Mouse (Mus musculus) heart, postnatal 14 days (tissue): ENCODE data around the gene Prol1. TPM values are rescaled to one million over a fixed set of nuclear protein-coding genes. Genes with fewer than 3 reads are reported as not detected.
"Not testable (repeated sequence)": the region's sequence is repeated elsewhere in the genome, so short reads cannot be mapped to it uniquely, and the experiment has no call there.

ENCODE experiments used
- DNase-seq, 2 experiments: peaks; one replicate each; pipeline ENCODE4 v3.0.0; 2021 to 2022
- intact Hi-C: fragments of 180-260 bp; cut with DNase I; formaldehyde crosslinking; loops from one replicate; pipeline ENCODE4 v1.15.1; 2025
- long read RNA-seq, 2 experiments: library from polyadenylated mRNA; stranded (forward); transcript quantifications; one replicate each; pipeline ENCODE4 v2.0.0; 2021
- total RNA-seq, 2 experiments: library from RNA; stranded (reverse); gene quantifications; 2 replicates each; pipeline ENCODE4 v1.2.3; 2021

Gene Prol1
- not detected for total RNA-seq
- long read RNA-seq, experiment 1, result 0 reads
- long read RNA-seq, experiment 2, result 0 reads

DNA sequence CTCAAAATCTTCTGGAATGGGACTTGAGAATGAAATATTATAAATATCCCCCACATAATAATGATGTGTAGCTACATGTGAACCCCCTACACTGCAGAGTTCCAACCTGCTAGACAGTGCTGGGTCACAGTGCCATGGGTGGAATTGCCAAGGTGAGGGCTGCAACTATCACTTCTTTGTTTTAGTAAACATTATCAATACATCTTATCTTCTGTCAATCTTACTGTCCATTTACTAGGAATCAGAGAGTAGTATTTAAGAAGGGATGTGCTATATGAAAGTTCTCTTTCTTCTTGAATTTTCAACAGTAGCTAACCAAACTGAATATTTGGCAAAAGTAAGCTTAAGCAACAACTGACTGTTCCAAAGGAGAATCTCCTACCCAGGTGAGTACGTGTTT lies at the start of gene Prol1:
Gene Prol1 (plus strand): TSS at position 301 of the 400 bp plus-strand sequence.
- intact Hi-C loops, result no loop called here
- DNase-seq, result no peak

DNA sequence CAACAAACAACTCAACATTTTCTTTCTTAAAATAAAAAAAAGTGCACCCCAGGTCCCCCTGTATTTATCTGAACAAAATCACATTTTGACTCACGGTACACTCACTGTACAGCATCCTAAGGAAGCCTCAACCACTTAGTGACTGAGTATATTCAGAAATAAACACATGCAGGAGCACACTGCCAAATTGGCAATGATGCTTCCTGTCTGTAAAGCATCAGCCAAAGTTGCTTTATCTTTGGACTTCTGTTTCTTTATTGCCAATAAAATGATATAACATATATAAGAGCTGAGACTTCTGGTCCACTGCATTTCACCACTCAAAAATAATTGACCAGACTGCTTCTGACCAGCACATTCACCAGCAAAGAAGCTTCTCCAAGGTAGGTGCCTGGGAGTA lies 48.5 kb upstream of the Prol1 start, which contains the start of gene Gm7714:
Gene Gm7714 (plus strand): TSS at position 301 of the 400 bp plus-strand sequence.
- intact Hi-C loops, result no loop called here
- no peak for DNase-seq

DNA sequence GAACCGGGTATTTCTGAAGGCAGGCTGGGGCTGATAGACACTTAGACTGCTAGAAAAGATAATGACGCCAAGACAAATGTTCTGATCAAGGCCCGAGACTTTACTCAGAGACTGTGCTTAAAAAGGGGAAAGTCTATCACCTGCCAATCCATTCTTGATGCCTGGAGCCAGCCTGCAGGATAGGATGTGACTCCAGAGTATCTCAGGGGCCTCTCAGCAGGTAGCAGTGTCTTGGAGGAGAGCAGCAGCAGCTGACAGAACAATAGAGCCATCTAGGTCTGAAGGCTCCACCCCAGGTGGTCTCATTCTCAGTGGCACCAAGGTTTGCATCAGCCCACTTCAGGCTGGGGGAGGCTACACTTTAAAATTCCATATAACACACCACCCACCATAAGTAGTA lies 5.8 kb upstream of the Prol1 start:
- DNase-seq, intact Hi-C loops: not testable (repeated sequence)

DNA sequence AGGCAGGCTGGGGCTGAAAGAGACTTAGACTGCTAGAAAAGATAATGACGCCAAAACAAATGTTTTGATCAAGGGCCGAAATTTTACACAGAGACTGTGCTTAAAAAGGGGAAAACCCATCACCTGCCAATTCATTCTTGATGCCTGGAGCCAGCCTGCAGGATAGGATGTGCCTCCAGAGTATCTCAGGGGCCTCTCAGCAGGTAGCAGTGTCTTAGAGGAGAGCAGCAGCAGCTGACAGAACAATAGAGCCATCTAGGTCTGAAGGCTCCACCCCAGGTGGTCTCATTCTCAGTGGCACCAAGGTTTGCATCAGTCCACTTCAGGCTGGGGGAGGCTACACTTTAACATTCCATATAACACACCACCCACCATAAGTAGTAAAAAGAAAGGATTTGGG lies 31.4 kb downstream of the Prol1 start:
- DNase-seq, intact Hi-C loops: not testable (repeated sequence)

DNA sequence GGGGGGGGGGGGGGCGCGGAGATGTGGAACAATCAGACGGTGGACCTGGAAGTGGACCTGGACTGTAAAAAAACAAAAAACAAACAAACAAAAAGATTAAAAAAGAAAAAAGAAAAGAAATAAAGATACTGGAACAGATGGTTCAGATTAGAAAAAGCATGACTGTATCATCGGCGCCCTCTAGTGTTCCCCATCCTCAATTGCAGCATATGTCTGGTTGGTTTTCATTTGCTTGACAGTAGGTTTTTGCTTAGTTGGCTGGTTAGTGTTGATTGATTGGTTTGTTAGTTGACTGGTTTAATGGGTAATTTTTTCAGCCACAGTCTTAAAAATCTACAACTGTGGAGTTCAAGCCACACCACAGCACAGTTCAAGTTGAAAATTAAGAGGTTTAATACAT lies 47.7 kb downstream of the Prol1 start:
- no peak for DNase-seq
- intact Hi-C loops, result no loop called here

DNA sequence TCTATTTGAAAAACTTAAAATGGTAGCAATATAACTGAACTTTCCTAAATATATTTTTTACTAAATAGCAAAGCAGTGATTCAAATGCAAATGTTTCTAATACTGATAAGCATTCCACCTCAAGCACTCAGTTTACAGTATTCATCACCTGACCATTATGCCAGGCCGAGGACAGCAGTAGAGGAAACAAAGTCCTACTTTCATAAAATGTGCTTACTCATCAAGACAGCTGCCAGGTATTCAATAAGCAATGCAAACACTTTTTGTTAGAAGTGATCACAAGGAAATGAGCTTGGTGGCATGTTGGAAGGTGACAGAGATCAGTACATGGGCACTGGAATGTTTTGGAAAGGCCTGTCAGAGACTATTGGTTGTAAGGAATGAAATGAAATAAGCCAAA lies 49.8 kb downstream of the Prol1 start:
- DNase-seq, result no peak
- intact Hi-C loops, result no loop called here

DNA sequence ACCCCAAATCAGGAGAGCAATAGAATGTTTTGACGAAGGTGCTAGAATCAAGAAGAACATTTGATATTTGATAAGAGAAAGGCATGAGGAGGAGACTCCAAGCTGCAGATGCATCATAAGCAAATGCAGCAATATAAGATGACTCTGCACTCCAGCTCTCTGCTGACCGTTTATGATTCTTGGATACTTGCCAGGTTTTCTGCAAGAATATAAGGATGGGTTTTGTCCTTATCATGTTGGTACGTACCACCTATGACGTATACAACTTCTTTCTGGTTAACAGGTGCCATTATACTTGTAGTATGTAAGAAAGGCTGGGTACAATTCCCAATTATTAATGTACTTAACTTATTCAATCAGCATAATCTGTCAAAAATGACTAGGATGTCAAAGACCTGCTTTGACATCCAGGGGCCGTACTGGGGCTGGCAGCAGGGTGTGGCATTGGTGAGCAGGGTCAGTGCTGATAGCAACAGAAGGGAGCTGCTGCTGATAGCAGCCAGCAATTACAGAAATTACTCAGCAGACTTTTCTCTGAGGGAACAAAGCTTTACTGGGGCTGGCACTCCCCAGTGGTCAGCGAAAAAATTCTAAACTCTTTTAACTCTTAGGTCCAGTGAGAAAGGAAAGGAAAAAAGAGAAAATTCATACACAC lies 53.6 kb downstream of the Prol1 start:
- DNase-seq, result no peak
- intact Hi-C loops, result no loop called here

DNA sequence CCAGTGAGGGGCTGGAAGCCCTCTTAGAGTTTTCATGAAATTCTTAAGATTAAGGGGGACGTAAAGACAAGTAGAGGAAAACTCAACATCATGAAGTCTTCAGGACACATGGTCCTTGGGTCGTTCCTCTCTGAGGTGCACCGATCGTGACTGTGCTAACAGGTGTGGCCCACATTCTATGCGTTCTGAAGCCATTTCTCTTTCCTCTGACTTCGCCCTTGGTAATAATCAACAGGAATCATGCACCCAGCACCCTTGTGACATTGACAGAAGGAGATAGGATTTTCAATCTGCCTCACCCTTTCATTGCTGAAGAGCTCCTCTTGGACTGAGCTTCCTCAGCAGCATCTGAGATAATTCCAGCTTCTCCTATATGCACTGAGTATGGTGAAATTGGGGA lies 55.5 kb downstream of the Prol1 start:
- DNase-seq, result no peak
- intact Hi-C loops, result no loop called here

DNA sequence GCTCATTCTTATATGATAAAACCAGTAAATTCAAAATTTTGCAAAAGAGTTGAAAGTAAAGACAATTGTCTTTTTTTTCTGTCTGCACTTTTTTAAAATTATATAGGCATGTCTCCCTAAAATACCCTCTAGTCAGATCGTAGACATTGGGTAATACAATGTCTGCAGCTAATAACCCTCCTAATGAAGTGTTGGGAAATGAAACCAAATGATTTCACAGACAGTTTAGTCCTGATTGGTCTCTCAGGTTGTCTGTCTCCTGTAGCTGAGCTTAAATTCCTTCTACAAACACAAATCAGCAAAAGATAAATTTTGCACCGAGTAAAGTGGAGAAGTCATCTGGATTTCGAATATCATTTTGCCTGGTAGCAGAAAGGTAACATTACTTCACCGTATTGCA lies 58.7 kb downstream of the Prol1 start, which contains the start of gene Amtn:
Gene Amtn (plus strand): TSS at position 301 of the 400 bp plus-strand sequence.
- DNase-seq, result no peak
- intact Hi-C loops, result no loop called here

Other genes starting within 250 kb of the Prol1 start
- not detected for gene Smr2, start 230.8 kb upstream of the Prol1 start, total RNA-seq
- gene Gm11116, start 205.8 kb upstream of the Prol1 start, total RNA-seq, result not detected
- gene Gm11115, start 163.2 kb upstream of the Prol1 start, total RNA-seq, result not detected
- gene Gm7714, start 48.4 kb upstream of the Prol1 start, total RNA-seq, result not detected
- not detected for gene Amtn, start 58.8 kb downstream of the Prol1 start, total RNA-seq
- gene Ambn, start 138.7 kb downstream of the Prol1 start, total RNA-seq, result not detected
- not detected for gene Enam, start 170.7 kb downstream of the Prol1 start, total RNA-seq
- gene Jchain, start 210.6 kb downstream of the Prol1 start, total RNA-seq, result 1 to 10 TPM in 1 of 2 experiments, under 1 TPM in 1; 0.33 to 1.2 TPM
- 10 to 100 TPM; 20.5 to 20.7 TPM for gene Utp3, start 237.2 kb downstream of the Prol1 start, total RNA-seq
- 10 to 100 TPM; 11.0 to 11.2 TPM for gene Rufy3, start 247.7 kb downstream of the Prol1 start, total RNA-seq